Mouse (Mus musculus) myocyte (in vitro differentiated cells): ENCODE measurements at regions not wholly inside any gene's neighbourhood (a gene's known extent, or its start where the extent isn't known, plus 50 kb on each side); places are given as distances from the start of the nearest gene placed in this dataset.

Experiments used
- CEBPB ChIP-seq: IDR thresholded peaks from 2 replicates; pipeline ENCODE4 v1.6.1; 2011; ENCODE audit warnings: mild to moderate bottlenecking, moderate library complexity; ENCODE audit not compliant: poor library complexity, insufficient read depth, severe bottlenecking
- E2F4 ChIP-seq: IDR thresholded peaks from one replicate; pipeline ENCODE4 v1.6.1; 2011; ENCODE audit warnings: mild to moderate bottlenecking, control low read depth, moderate library complexity; ENCODE audit not compliant: insufficient read depth
- POLR2A ChIP-seq: IDR thresholded peaks from one replicate; pipeline ENCODE4 v1.6.1; 2011; ENCODE audit warnings: low read depth, mild to moderate bottlenecking, control low read depth, moderate library complexity; ENCODE audit not compliant: insufficient read length
- POLR2AphosphoS2 ChIP-seq: IDR thresholded peaks from one replicate; pipeline ENCODE4 v1.6.1; 2011; ENCODE audit warnings: low read depth, control low read depth; ENCODE audit not compliant: insufficient read length
- TCF12 ChIP-seq: IDR thresholded peaks from one replicate; pipeline ENCODE4 v1.6.1; 2011; ENCODE audit warnings: mild to moderate bottlenecking, control low read depth; ENCODE audit not compliant: poor library complexity, insufficient read depth, severe bottlenecking
- USF1 ChIP-seq: IDR thresholded peaks from one replicate; pipeline ENCODE4 v1.6.1; 2011; ENCODE audit warnings: low read depth, mild to moderate bottlenecking, control low read depth, moderate library complexity

- TF ChIP-seq POLR2A: no peak
- TF ChIP-seq E2F4: no peak
- no peak for TF ChIP-seq TCF12
- TF ChIP-seq CEBPB: no peak
- no peak for TF ChIP-seq POLR2AphosphoS2
- TF ChIP-seq USF1: no peak
These were observed 172.6 kb downstream of the 9530068E07Rik start for GRCm38 (mm10) chr11:52568794-52569193.
